Mouse (Mus musculus): ENCODE measurements around the gene Lilr4b. TPM values are rescaled to one million over a fixed set of nuclear protein-coding genes. Genes with fewer than 3 reads are reported as not detected.

Gene Lilr4b
- 4.9 and 7.8 TPM in 2 replicates for polyA plus RNA-seq (2012; rRNA removed)

DNA sequence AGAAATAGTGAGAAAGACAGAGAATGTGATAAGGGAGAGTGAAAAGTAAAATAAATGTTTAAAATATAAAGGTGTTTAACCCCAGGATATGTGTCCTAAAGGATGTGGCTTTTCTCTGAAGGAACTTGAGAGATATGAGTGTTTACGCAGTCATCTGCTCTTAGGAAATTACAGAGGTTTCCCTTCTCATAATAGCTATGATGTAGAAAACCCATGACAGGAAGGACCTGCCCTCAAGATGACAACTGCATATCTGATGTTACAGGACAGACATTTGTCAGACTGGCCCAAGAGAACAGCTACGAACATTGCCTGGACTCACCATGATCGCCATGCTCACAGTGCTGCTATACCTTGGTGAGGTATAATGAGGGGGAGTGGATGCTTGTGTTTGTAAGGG is at the start of gene Lilr4b, which contains the start of gene Gm49339:
TSS of gene Lilr4b (plus strand) at position 236 of the 400 bp plus-strand sequence.
TSS of gene Gm49339 (plus strand) at position 216 of the 400 bp plus-strand sequence.

DNA sequence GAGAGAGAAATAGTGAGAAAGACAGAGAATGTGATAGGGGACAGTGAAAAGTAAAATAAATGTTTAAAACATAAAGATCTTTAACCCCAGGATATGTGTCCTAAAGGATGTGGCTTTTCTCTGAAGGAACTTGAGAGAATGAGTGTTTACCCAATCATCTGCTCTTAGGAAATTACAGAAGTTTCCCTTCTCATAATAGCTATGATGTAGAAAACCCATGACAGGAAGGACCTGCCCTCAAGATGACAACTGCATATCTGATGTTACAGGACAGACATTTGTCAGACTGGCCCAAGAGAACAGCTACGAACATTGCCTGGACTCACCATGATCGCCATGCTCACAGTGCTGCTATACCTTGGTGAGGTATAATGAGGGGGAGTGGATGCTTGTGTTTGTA is 10.3 kb downstream of the Lilr4b start, which contains the start of gene Lilrb4a:
TSS of gene Lilrb4a (plus strand) at position 266 of the 400 bp plus-strand sequence.

Other genes starting within 250 kb of the Lilr4b start
- 5.0 and 7.6 TPM in 2 replicates for gene Gm49339, start within 50 bp of the Lilr4b start, polyA plus RNA-seq (2012; rRNA removed)
- gene Lilrb4a, start 10.3 kb downstream of the Lilr4b start, polyA plus RNA-seq (2012; rRNA removed), result 10.2 and 15.4 TPM in 2 replicates
- not detected in 2 replicates for gene Fam162b, start 109.9 kb downstream of the Lilr4b start, polyA plus RNA-seq (2012; rRNA removed)
- gene Gprc6a, start 150.8 kb downstream of the Lilr4b start, polyA plus RNA-seq (2012; rRNA removed), result 0.02 and 0.15 TPM in 2 replicates
- 0.01 TPM in 1 of 2 replicates, not detected in the other for gene Rfx6, start 197.1 kb downstream of the Lilr4b start, polyA plus RNA-seq (2012; rRNA removed)